Mouse (Mus musculus): Measurements from ENCODE around the gene Hsp90b1. TPM values are rescaled to one million over a fixed set of nuclear protein-coding genes. Genes with fewer than 3 reads are reported as not detected.

Gene Hsp90b1
- total RNA-seq, 2 experiments from 2014 or later = 155 to 192 TPM

Small RNA genes within 50 kb of the gene (microRNA-seq; reads per million reads assigned to microRNA genes)
- gene Gm25745 = 0.25 to 0.64 reads per million in 2 experiments

Other genes with a start within 250 kb of the Hsp90b1 start
- gene Syn3, start 206.6 kb downstream of the Hsp90b1 start, total RNA-seq (2021) = under 1 TPM; 0.33 to 0.43 TPM
- 1 to 10 TPM; 1.6 to 2.8 TPM for gene Ttc41, start 302 bp upstream of the Hsp90b1 start, total RNA-seq (2021)
- 10 to 100 TPM in 1 of 2 experiments, 1 to 10 TPM in 1; 6.6 to 10.8 TPM for gene Gm49358, start 58.5 kb upstream of the Hsp90b1 start, total RNA-seq (2021)
- 10 to 100 TPM; 19.0 to 25.8 TPM for gene Nt5dc3, start 73.5 kb upstream of the Hsp90b1 start, total RNA-seq (2021)